Mouse (Mus musculus) gonadal fat pad, adult 2 months (tissue): ENCODE results near the gene Nasp. TPM values are rescaled to one million over a fixed set of nuclear protein-coding genes. Genes with fewer than 3 reads are reported as not detected.
A peak's percentile ranks its signal among the peaks of the same experiment; 100 is the strongest.

ENCODE experiments used
- DNase-seq: peaks from one replicate; pipeline ENCODE4 v3.0.0-alpha.2; 2012; ENCODE audit warnings: low read depth
- polyA plus RNA-seq: library from polyadenylated mRNA; depleted of rRNA; stranded (reverse); fragments of >200 nt; gene quantifications from 2 replicates; pipeline ENCODE4 v1.2.3, GENCODE M21; 2012; rRNA removed

Nasp gene
- polyA plus RNA-seq, 1 experiment, result 4.4 TPM

GRCm38 (mm10) chr4:116635197-116635596 lies 7.5 kb upstream of the Nasp start:
- DNase-seq, result no peak

GRCm38 (mm10) chr4:116627359-116627716 lies 403 bp downstream of the Nasp start:
- peak; percentile 62 for DNase-seq

GRCm38 (mm10) chr4:116626658-116627358 lies 933 bp downstream of the Nasp start:
- DNase-seq, result no peak

GRCm38 (mm10) chr4:116624831-116625230 lies 2.9 kb downstream of the Nasp start:
- no peak for DNase-seq

- no peak for DNase-seq
Observed at GRCm38 (mm10) chr4:116615237-116615636, 12.5 kb downstream of the Nasp start.

- DNase-seq, result no peak
Observed at GRCm38 (mm10) chr4:116612621-116613020, 15.1 kb downstream of the Nasp start.

GRCm38 (mm10) chr4:116596978-116597881 lies 30.5 kb downstream of the Nasp start:
- DNase-seq, result peak; percentile 55

- DNase-seq, result no peak
Observed at GRCm38 (mm10) chr4:116596379-116596778, 31.4 kb downstream of the Nasp start, which contains the start of gene Ccdc17. Ccdc17 (plus strand) TSS chr4:116596654.

- no peak for DNase-seq
Observed at GRCm38 (mm10) chr4:116595793-116596192, 31.9 kb downstream of the Nasp start.

- no peak for DNase-seq
Observed at GRCm38 (mm10) chr4:116558151-116558882, 69.4 kb downstream of the Nasp start.

GRCm38 (mm10) chr4:116557306-116558121 lies 70.2 kb downstream of the Nasp start, which contains the start of gene Gpbp1l1:
Gpbp1l1 (plus strand) TSS chr4:116557658.
- DNase-seq, result peak; percentile 50

- DNase-seq, result peak; percentile 57
Observed at GRCm38 (mm10) chr4:116556561-116557305, 71.0 kb downstream of the Nasp start.

GRCm38 (mm10) chr4:116555413-116556300 lies 72.1 kb downstream of the Nasp start, which contains the start of gene Tmem69:
Tmem69 (minus strand) TSS chr4:116555936.
- DNase-seq, result no peak

- peak; percentile 64 for DNase-seq
Observed at GRCm38 (mm10) chr4:116553035-116553434, 74.7 kb downstream of the Nasp start.

Other genes with a start within 250 kb of the Nasp start
- gene Mast2, start 163.8 kb downstream of the Nasp start, polyA plus RNA-seq, result 42.0 and 43.6 TPM in 2 replicates
- 3.5 and 4.6 TPM in 2 replicates for gene Ipp, start 120.4 kb downstream of the Nasp start, polyA plus RNA-seq
- gene Tmem69, start 72.0 kb downstream of the Nasp start, polyA plus RNA-seq, result 4.6 and 6.6 TPM in 2 replicates
- 48.8 and 49.0 TPM in 2 replicates for gene Gpbp1l1, start 70.3 kb downstream of the Nasp start, polyA plus RNA-seq
- 15.3 and 20.0 TPM in 2 replicates for gene Ccdc17, start 31.3 kb downstream of the Nasp start, polyA plus RNA-seq
- gene Akr1a1, start 23.7 kb upstream of the Nasp start, polyA plus RNA-seq, result 1,043 and 1,056 TPM in 2 replicates
- 253 and 263 TPM in 2 replicates for gene Prdx1, start 57.6 kb upstream of the Nasp start, polyA plus RNA-seq
- gene Mmachc, start 80.5 kb upstream of the Nasp start, polyA plus RNA-seq, result 21.9 and 22.1 TPM in 2 replicates
- 21.3 and 25.8 TPM in 2 replicates for gene Ccdc163, start 80.6 kb upstream of the Nasp start, polyA plus RNA-seq
- 12.7 and 12.8 TPM in 2 replicates for gene Tesk2, start 93.0 kb upstream of the Nasp start, polyA plus RNA-seq
- 61.8 and 66.3 TPM in 2 replicates for gene Toe1, start 179.7 kb upstream of the Nasp start, polyA plus RNA-seq
- gene Mutyh, start 179.8 kb upstream of the Nasp start, polyA plus RNA-seq, result 9.9 and 16.2 TPM in 2 replicates
- gene Hpdl, start 193.8 kb upstream of the Nasp start, polyA plus RNA-seq, result 65.7 and 74.3 TPM in 2 replicates
- gene Zswim5, start 249.4 kb upstream of the Nasp start, polyA plus RNA-seq, result 2.3 and 3.8 TPM in 2 replicates